Mouse (Mus musculus): ENCODE results near the gene Pik3cd. TPM values are rescaled to one million over a fixed set of nuclear protein-coding genes. Genes with fewer than 3 reads are reported as not detected.
"Not testable (repeated sequence)": the region's sequence is repeated elsewhere in the genome, so short reads cannot be mapped to it uniquely, and the experiment has no call there.

The Pik3cd gene
- total RNA-seq (2014; rRNA removed): 2.3 and 3.0 TPM in 2 replicates
- polyA plus RNA-seq (2012; rRNA removed): 1.6 and 2.2 TPM in 2 replicates

GRCm38 (mm10) chr4:149702210-149702979 lies at the start of gene Pik3cd:
TSS of gene Pik3cd (minus strand) at chr4:149702571.
- Histone ChIP-seq H3K9ac (ENCODE audit: low read depth, low read length) (no peak within 1 kb of the TSS), H3K36me3 (ENCODE audit: control insufficient read depth, insufficient read depth, low read length) (no peaks in the 10 kb centered on the region), H3K79me2 (ENCODE audit: control insufficient read depth, insufficient read depth, low read length) (no peaks in the 10 kb centered on the region), H3K27me3 (ENCODE audit: control insufficient read depth, insufficient read depth, low read length) (no peaks in the 10 kb centered on the region), H3K4me3 (ENCODE audit: insufficient read depth, low read depth, low read length) (no peak within 1 kb of the TSS; the same call in 1 of the 2 replicates), H3K27ac (replicated peaks; ENCODE audit: insufficient read depth, low read depth, low read length) (peak within 1 kb of the TSS; percentile 41), H3K4me1 (ENCODE audit: control insufficient read depth, insufficient read depth, low read length) (no peaks in the 10 kb centered on the region)
- DNase-seq (ENCODE audit: extremely low read depth, low read depth, low spot score): peak; percentile 47
- WGBS: 52% methylated on average over 19 of the region's 19 CpGs
- TF ChIP-seq POLR2A (IDR thresholded peaks at IDR 0.05; ENCODE audit: extremely low read depth, insufficient read depth, low read length) (no peak), CTCF (IDR thresholded peaks at IDR 0.05; ENCODE audit: low read depth, low read length) (no peak)

GRCm38 (mm10) chr4:149750671-149751070 lies 48.3 kb upstream of the Pik3cd start:
- H3K4me3 ChIP-seq (ENCODE audit: insufficient read depth, low read depth, low read length): no peak overlapping the region
- WGBS: 89% methylated on average over 5 of the region's 5 CpGs
- no peak for DNase-seq (ENCODE audit: extremely low read depth, low read depth, low spot score)
- H3K27me3 ChIP-seq (ENCODE audit: control insufficient read depth, insufficient read depth, low read length): no peaks in the 10 kb centered on the region
- no peak overlapping the region for H3K27ac ChIP-seq (replicated peaks; ENCODE audit: insufficient read depth, low read depth, low read length)
- peaks cover 32% of the 10 kb centered on the region for H3K36me3 ChIP-seq (ENCODE audit: control insufficient read depth, insufficient read depth, low read length)
- H3K79me2 ChIP-seq (ENCODE audit: control insufficient read depth, insufficient read depth, low read length): no peaks in the 10 kb centered on the region
- TF ChIP-seq CTCF (IDR thresholded peaks at IDR 0.05; ENCODE audit: low read depth, low read length) (no peak), POLR2A (IDR thresholded peaks at IDR 0.05; ENCODE audit: extremely low read depth, insufficient read depth, low read length) (no peak)
- no peak overlapping the region for H3K9ac ChIP-seq (ENCODE audit: low read depth, low read length)
- no peaks in the 10 kb centered on the region for H3K4me1 ChIP-seq (ENCODE audit: control insufficient read depth, insufficient read depth, low read length)

- over 99% methylated on average over 3 of the region's 3 CpGs for WGBS
- not testable (repeated sequence) for DNase-seq (ENCODE audit: extremely low read depth, low read depth, low spot score); H3K4me3 ChIP-seq (ENCODE audit: insufficient read depth, low read depth, low read length); H3K79me2 ChIP-seq (ENCODE audit: control insufficient read depth, insufficient read depth, low read length); H3K27me3 ChIP-seq (ENCODE audit: control insufficient read depth, insufficient read depth, low read length); H3K4me1 ChIP-seq (ENCODE audit: control insufficient read depth, insufficient read depth, low read length); H3K9ac ChIP-seq (ENCODE audit: low read depth, low read length); H3K27ac ChIP-seq (replicated peaks; ENCODE audit: insufficient read depth, low read depth, low read length)
- peaks cover 36% of the 10 kb centered on the region for H3K36me3 ChIP-seq (ENCODE audit: control insufficient read depth, insufficient read depth, low read length)
These were observed 47.3 kb upstream of the Pik3cd start for GRCm38 (mm10) chr4:149749663-149750015.

GRCm38 (mm10) chr4:149749003-149749662 lies 46.8 kb upstream of the Pik3cd start:
- Histone ChIP-seq H3K4me1 (ENCODE audit: control insufficient read depth, insufficient read depth, low read length) (no peaks in the 10 kb centered on the region), H3K4me3 (ENCODE audit: insufficient read depth, low read depth, low read length) (no peak overlapping the region), H3K36me3 (ENCODE audit: control insufficient read depth, insufficient read depth, low read length) (peaks cover 41% of the 10 kb centered on the region), H3K79me2 (ENCODE audit: control insufficient read depth, insufficient read depth, low read length) (no peaks in the 10 kb centered on the region), H3K27ac (replicated peaks; ENCODE audit: insufficient read depth, low read depth, low read length) (no peak overlapping the region), H3K27me3 (ENCODE audit: control insufficient read depth, insufficient read depth, low read length) (no peaks in the 10 kb centered on the region), H3K9ac (ENCODE audit: low read depth, low read length) (no peak overlapping the region)
- no peak for DNase-seq (ENCODE audit: extremely low read depth, low read depth, low spot score)
- no peak for TF ChIP-seq POLR2A (IDR thresholded peaks at IDR 0.05; ENCODE audit: extremely low read depth, insufficient read depth, low read length)
- no peak for TF ChIP-seq CTCF (IDR thresholded peaks at IDR 0.05; ENCODE audit: low read depth, low read length)
- WGBS: 97% methylated on average over 18 of the region's 18 CpGs

- Histone ChIP-seq H3K4me3 (ENCODE audit: insufficient read depth, low read depth, low read length) (no peak overlapping the region), H3K27ac (replicated peaks; ENCODE audit: insufficient read depth, low read depth, low read length) (no peak overlapping the region), H3K36me3 (ENCODE audit: control insufficient read depth, insufficient read depth, low read length) (peaks cover 34% of the 10 kb centered on the region), H3K4me1 (ENCODE audit: control insufficient read depth, insufficient read depth, low read length) (no peaks in the 10 kb centered on the region), H3K9ac (ENCODE audit: low read depth, low read length) (no peak overlapping the region), H3K27me3 (ENCODE audit: control insufficient read depth, insufficient read depth, low read length) (no peaks in the 10 kb centered on the region), H3K79me2 (ENCODE audit: control insufficient read depth, insufficient read depth, low read length) (no peaks in the 10 kb centered on the region)
- TF ChIP-seq CTCF (IDR thresholded peaks at IDR 0.05; ENCODE audit: low read depth, low read length) (no peak), POLR2A (IDR thresholded peaks at IDR 0.05; ENCODE audit: extremely low read depth, insufficient read depth, low read length) (no peak)
- 92% methylated on average over 7 of the region's 7 CpGs for WGBS
- no peak for DNase-seq (ENCODE audit: extremely low read depth, low read depth, low spot score)
These were observed 41.7 kb upstream of the Pik3cd start for GRCm38 (mm10) chr4:149744119-149744518.
